Mouse (Mus musculus) ovary, adult 2 months (tissue): ENCODE data around the gene Serpinb1b. TPM values are rescaled to one million over a fixed set of nuclear protein-coding genes. Genes with fewer than 3 reads are reported as not detected.

Experiments
- polyA plus RNA-seq: library from polyadenylated mRNA; depleted of rRNA; stranded (reverse); fragments of >200 nt; gene quantifications from 2 replicates; pipeline ENCODE4 v1.2.3, GENCODE M21; 2012; rRNA removed

Serpinb1b gene
- 0.11 TPM in 1 of 2 replicates, not detected in the other for polyA plus RNA-seq

GRCm38 (mm10) chr13:33078056-33078705 is at the start of gene Serpinb1b:
Serpinb1b (plus strand) TSS chr13:33078575.

Other genes with a start within 250 kb of the Serpinb1b start
- 4.9 and 7.5 TPM in 2 replicates for gene Serpinb1a, start 227.4 kb upstream of the Serpinb1b start, polyA plus RNA-seq
- not detected in 2 replicates for gene Serpinb1c, start 180.4 kb upstream of the Serpinb1b start, polyA plus RNA-seq
- gene Serpinb6b, start 113.4 kb upstream of the Serpinb1b start, polyA plus RNA-seq = 10.3 and 11.8 TPM in 2 replicates
- gene Serpinb9, start 75.3 kb upstream of the Serpinb1b start, polyA plus RNA-seq = 4.8 and 6.4 TPM in 2 replicates
- gene Serpinb9b, start 51.2 kb upstream of the Serpinb1b start, polyA plus RNA-seq = 0.31 and 0.55 TPM in 2 replicates
- not detected in 2 replicates for gene Serpinb9c, start 81.2 kb downstream of the Serpinb1b start, polyA plus RNA-seq
- not detected in 2 replicates for gene Serpinb9d, start 114.4 kb downstream of the Serpinb1b start, polyA plus RNA-seq
- not detected in 2 replicates for gene Serpinb9e, start 171.0 kb downstream of the Serpinb1b start, polyA plus RNA-seq
- not detected in 2 replicates for gene Serpinb9f, start 245.5 kb downstream of the Serpinb1b start, polyA plus RNA-seq